Mouse (Mus musculus) liver, embryonic 16.5 days (tissue): ENCODE data around the gene Samd13. TPM values are rescaled to one million over a fixed set of nuclear protein-coding genes. Genes with fewer than 3 reads are reported as not detected.

ENCODE experiments used
- ATAC-seq: fragments of 200-750 bp; cut with Nextera tagmentation; 2 replicates; pipeline ENCODE4 v1.8.0; 2017; ENCODE audit warnings: low read depth, mild to moderate bottlenecking, moderate number of reproducible peaks, moderate library complexity
- H3K27ac ChIP-seq: fragments of 300-500 bp; sonication (generic); 2 replicates; pipeline ENCODE4 v1.5.1; 2014; ENCODE audit warnings: mild to moderate bottlenecking, low read length
- H3K27me3 ChIP-seq: fragments of 300-500 bp; sonication (generic); 2 replicates; pipeline ENCODE4 v1.6.1; 2014; ENCODE audit warnings: low read depth, low read length, mixed read lengths; ENCODE audit not compliant: control insufficient read depth, insufficient read depth
- H3K36me3 ChIP-seq: fragments of 300-500 bp; sonication (generic); 2 replicates; pipeline ENCODE4 v1.6.1; 2014; ENCODE audit warnings: mild to moderate bottlenecking; ENCODE audit not compliant: control insufficient read depth, insufficient read depth
- H3K4me1 ChIP-seq: fragments of 300-500 bp; sonication (generic); 2 replicates; pipeline ENCODE4 v1.6.1; 2014; ENCODE audit warnings: low read depth, low read length, mixed read lengths; ENCODE audit not compliant: control insufficient read depth
- H3K4me2 ChIP-seq: fragments of 300-500 bp; sonication (generic); 2 replicates; pipeline ENCODE4 v1.6.1; 2014; ENCODE audit warnings: low read depth, low read length, mixed read lengths
- H3K4me3 ChIP-seq: fragments of 300-500 bp; sonication (generic); 2 replicates; pipeline ENCODE4 v1.5.1; 2014; ENCODE audit warnings: low read depth, mild to moderate bottlenecking, low read length
- H3K9ac ChIP-seq: fragments of 300-500 bp; sonication (generic); 2 replicates; pipeline ENCODE4 v1.6.1; 2014; ENCODE audit warnings: low read depth, low read length
- H3K9me3 ChIP-seq: fragments of 300-500 bp; sonication (generic); replicated peaks from 2 replicates; pipeline ENCODE4 v1.6.1; 2016; ENCODE audit warnings: low read length; ENCODE audit not compliant: control insufficient read depth
- WGBS: fragments of 180-500 bp; shearing (Covaris S2); extraction: QIAGEN DNeasy Blood & Tissue Kit; methylation state at CpG from one replicate; pipeline ENCODE4 v1.1.7; 2014; ENCODE audit not compliant: insufficient replicate concordance; 5-methylcytosine and 5-hydroxymethylcytosine counted together
- polyA plus RNA-seq: library from polyadenylated mRNA; unstranded; fragments of >200 nt; fragmentation: Nextera tagmentation; extraction: Ambion mirVana; gene quantifications from 2 replicates; pipeline ENCODE4 v1.2.1, GENCODE M21; 2015

Samd13 gene
- polyA plus RNA-seq, 1 experiment from 2014 or later: 0.25 TPM

DNA sequence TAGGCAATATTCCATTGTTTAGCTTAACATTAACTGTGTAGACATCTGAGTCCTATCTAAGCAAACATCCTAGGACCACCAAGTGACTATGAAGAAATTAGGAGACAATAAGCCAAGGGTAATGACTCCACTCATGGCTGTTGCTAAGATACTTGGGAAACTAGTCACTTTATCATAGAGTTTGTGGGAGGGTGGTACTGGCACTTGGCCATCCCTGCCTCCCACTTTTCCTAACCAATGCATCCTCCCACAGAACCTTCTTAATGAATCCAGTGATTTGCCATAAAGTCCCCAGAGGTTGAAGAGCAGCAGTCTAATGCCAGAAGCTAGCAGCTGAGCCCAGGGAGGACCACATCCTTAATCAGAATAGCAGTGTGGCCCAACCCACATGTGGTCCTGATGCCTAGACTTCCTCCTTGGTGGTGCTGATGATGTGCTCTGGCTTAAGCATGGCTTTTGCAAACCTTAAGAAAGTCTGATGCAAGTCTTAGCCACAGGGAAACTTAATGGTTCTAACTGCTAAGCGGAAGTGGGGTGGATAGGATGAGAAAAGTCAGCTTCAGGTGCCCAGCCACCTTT lies 27.2 kb downstream of the Samd13 start:
- Histone ChIP-seq H3K4me2 (no peak overlapping the region), H3K9ac (no peak overlapping the region), H3K27me3 (no peaks in the 10 kb centered on the region), H3K9me3 (no peaks in the 10 kb centered on the region), H3K4me3 (no peak overlapping the region), H3K27ac (no peak overlapping the region), H3K36me3 (no peaks in the 10 kb centered on the region), H3K4me1 (peaks cover 23% of the 10 kb centered on the region)
- ATAC-seq: no peak
- 70% methylated on average over 1 of the region's 1 CpGs for WGBS

DNA sequence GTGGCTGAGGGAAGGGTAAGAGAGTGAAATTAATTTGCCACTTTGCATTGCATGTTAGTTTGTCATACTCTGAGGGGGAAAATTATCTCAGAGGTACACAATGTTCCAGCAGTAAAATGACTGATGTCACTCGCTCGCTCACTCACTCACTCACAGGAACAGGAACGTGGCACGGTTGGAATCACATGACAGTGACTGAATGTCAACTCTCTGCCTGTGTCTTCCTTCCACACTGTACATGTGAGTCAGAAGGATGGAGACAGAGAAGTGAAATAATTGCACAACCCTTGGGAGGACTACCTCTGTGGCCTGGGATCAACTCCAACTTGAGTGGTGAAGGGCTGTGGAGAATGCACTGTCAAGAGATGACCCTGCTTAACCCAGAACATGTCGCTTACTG lies 28.0 kb downstream of the Samd13 start:
- no peak overlapping the region for H3K4me3 ChIP-seq
- no peak overlapping the region for H3K27ac ChIP-seq
- no peaks in the 10 kb centered on the region for H3K9me3 ChIP-seq
- ATAC-seq: no peak
- H3K4me1 ChIP-seq: peaks cover 27% of the 10 kb centered on the region
- H3K4me2 ChIP-seq: no peak overlapping the region
- H3K36me3 ChIP-seq: no peaks in the 10 kb centered on the region
- H3K27me3 ChIP-seq: no peaks in the 10 kb centered on the region
- WGBS: 63% methylated on average over 5 of the region's 5 CpGs
- H3K9ac ChIP-seq: no peak overlapping the region

DNA sequence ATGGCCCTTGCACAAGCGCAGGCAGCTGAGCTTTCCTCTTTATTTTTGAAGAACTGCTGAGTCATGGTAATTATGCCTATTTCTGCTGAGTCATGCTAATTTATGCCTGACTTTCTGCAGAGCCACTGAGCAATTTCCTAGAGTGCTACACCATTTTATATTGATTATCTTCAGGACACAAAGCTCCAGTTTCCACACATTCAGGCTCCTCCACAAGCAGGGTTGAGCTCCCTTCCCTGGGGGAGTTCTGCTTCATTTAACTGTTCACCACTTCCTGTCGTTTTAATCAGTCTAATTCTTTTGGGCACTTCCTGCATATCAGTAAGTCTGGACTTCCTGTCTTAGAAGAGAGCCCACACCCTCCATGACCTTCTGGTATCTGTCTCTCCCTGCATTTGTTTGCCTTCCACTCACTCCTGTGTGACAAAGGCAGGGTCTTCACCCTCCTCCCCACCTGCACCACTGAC lies 30.2 kb downstream of the Samd13 start:
- no peaks in the 10 kb centered on the region for H3K27me3 ChIP-seq
- 21% methylated on average over 2 of the region's 2 CpGs for WGBS
- no peaks in the 10 kb centered on the region for H3K9me3 ChIP-seq
- peak overlapping the region; percentile 58 for H3K4me2 ChIP-seq
- no peak overlapping the region for H3K9ac ChIP-seq
- H3K36me3 ChIP-seq: no peaks in the 10 kb centered on the region
- H3K4me3 ChIP-seq: no peak overlapping the region
- peaks cover 27% of the 10 kb centered on the region for H3K4me1 ChIP-seq
- H3K27ac ChIP-seq: peak overlapping the region; percentile 91
- peak; percentile 73 for ATAC-seq

DNA sequence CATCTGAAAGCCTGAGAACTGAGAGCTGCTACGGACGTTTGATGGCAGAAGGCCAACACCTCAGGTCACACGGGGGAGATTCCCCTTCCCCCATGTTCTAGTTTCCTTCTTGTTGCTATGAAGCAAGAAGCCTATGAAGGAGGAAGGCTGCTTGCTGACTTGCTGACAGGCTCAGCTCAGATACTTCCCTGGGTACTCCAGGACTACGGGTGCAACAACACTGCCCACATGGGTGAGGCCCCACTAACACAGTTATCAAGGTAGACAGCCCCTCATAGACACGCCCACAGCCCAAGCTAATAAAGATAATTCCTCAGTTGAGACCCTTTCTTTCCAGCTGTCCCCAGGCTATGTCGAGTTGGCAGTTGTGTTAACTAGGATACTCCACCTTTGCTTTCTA lies 31.7 kb downstream of the Samd13 start:
- Histone ChIP-seq H3K27me3 (no peaks in the 10 kb centered on the region), H3K36me3 (no peaks in the 10 kb centered on the region), H3K4me2 (peak overlapping the region; percentile 57), H3K27ac (peak overlapping the region; percentile 77), H3K9ac (peak overlapping the region; percentile 54; the same call in 1 of the 2 replicates), H3K4me3 (peak overlapping the region; percentile 6), H3K4me1 (peaks cover 27% of the 10 kb centered on the region), H3K9me3 (no peaks in the 10 kb centered on the region)
- 20% methylated on average over 6 of the region's 6 CpGs for WGBS
- peak; percentile 89 for ATAC-seq

DNA sequence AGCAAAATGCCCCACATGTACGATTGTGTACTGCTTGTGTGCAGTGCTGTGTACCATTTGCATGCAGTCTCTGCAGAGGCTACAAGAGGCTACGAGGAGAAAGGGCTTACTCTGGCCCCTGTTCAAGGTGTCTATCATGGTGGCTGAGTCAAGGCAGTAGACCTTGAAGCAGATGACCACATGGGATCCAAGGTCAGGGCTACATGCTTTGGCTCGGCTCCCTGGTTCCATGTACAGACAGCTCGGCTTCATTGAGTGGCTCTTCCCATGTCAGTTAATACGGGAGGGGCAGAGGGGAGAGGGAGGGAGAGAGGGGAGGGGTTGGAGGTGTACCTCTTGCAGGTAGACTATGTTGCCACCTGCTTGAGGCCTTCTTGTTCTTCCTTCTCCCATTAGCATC lies 33.0 kb downstream of the Samd13 start:
- H3K27me3 ChIP-seq: no peaks in the 10 kb centered on the region
- no peak for ATAC-seq
- no peaks in the 10 kb centered on the region for H3K9me3 ChIP-seq
- H3K36me3 ChIP-seq: no peaks in the 10 kb centered on the region
- no peak overlapping the region for H3K4me3 ChIP-seq
- no peak overlapping the region for H3K4me2 ChIP-seq
- H3K9ac ChIP-seq: no peak overlapping the region
- 81% methylated on average over 5 of the region's 5 CpGs for WGBS
- H3K27ac ChIP-seq: no peak overlapping the region
- peaks cover 27% of the 10 kb centered on the region for H3K4me1 ChIP-seq

DNA sequence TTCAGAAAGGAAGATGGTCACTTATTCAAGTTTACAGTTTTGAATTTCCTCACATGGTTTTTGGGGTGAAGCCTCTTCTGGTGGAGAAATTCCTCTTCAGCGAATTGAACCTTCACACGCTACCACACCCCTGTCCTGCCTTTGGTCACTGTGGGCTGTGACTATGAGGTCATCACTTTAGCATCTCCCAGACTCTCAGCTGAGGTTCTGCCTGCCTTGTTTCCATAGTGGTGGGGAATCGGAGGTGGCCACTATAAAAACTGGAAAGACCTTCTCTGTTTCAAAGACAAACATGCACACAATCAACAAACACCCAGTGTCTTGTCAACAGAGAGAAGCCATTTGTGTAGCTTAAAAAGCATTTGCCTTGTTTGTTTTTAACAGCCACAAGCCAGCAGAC lies 34.2 kb downstream of the Samd13 start, which contains the start of gene 4930503B20Rik:
4930503B20Rik (minus strand) TSS at position 101 of the 400 bp plus-strand sequence.
- H3K9me3 ChIP-seq: no peaks in the 10 kb centered on the region
- no peak within 1 kb of the TSS for H3K4me3 ChIP-seq
- peaks cover 27% of the 10 kb centered on the region for H3K4me1 ChIP-seq
- no peaks in the 10 kb centered on the region for H3K27me3 ChIP-seq
- H3K9ac ChIP-seq: no peak within 1 kb of the TSS
- no peaks in the 10 kb centered on the region for H3K36me3 ChIP-seq
- no peak for ATAC-seq
- H3K4me2 ChIP-seq: no peak within 1 kb of the TSS
- H3K27ac ChIP-seq: no peak within 1 kb of the TSS
- 73% methylated on average over 3 of the region's 3 CpGs for WGBS

DNA sequence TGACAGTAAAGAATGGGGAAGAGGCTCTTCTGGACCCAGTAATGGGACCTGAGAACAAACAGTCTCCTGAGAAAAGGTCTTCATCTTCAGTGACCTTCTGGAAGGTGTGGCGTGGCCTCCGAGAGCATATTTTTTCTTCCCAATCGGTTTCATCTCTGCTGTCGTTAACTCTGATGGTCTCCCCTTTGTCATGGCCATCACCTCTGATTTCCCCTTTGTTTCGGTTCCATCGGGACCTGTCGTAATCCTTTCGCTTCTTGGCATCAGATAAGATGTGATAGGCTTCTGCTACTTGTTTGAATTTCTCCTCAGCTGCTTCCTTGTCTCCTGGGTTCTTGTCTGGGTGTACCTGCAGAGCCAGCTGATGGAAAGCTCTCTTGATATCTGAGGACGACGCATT lies 34.7 kb downstream of the Samd13 start:
- Histone ChIP-seq H3K36me3 (no peaks in the 10 kb centered on the region), H3K4me3 (no peak overlapping the region), H3K4me2 (no peak overlapping the region), H3K27me3 (no peaks in the 10 kb centered on the region), H3K27ac (no peak overlapping the region), H3K9ac (no peak overlapping the region), H3K4me1 (peaks cover 25% of the 10 kb centered on the region), H3K9me3 (no peaks in the 10 kb centered on the region)
- WGBS: 81% methylated on average over 10 of the region's 10 CpGs
- no peak for ATAC-seq

DNA sequence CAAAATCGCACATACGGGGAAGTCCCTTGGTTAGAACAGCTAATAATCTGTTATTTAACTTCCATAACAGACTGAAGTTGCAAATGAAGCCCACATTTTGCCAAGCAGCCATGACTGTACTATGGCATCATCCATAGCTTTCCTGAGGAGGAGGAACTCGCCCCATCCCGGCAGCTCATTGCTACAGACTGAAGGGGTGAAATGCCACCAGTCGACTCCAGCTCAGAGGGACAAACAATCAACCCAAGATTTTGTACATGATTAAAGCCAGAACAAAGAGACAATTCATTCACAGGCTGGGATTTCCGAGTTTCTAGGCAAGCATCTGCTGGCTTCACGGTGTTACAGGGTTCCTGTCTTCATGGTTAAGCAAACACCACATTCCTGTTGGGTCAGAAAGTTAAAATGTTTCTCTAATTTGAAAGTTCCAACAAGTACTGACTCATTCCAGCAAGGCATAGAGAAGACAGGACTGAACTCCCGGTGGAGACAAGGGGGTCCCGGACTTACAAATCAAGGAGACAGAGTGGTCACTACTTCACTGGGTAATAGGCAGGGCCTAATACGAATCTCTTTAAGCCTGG lies 36.0 kb downstream of the Samd13 start:
- ATAC-seq: no peak
- no peaks in the 10 kb centered on the region for H3K27me3 ChIP-seq
- 67% methylated on average over 10 of the region's 10 CpGs for WGBS
- H3K36me3 ChIP-seq: no peaks in the 10 kb centered on the region
- no peak overlapping the region for H3K4me2 ChIP-seq
- H3K4me1 ChIP-seq: peaks cover 14% of the 10 kb centered on the region
- H3K9me3 ChIP-seq: no peaks in the 10 kb centered on the region
- H3K4me3 ChIP-seq: no peak overlapping the region
- no peak overlapping the region for H3K9ac ChIP-seq
- H3K27ac ChIP-seq: no peak overlapping the region

DNA sequence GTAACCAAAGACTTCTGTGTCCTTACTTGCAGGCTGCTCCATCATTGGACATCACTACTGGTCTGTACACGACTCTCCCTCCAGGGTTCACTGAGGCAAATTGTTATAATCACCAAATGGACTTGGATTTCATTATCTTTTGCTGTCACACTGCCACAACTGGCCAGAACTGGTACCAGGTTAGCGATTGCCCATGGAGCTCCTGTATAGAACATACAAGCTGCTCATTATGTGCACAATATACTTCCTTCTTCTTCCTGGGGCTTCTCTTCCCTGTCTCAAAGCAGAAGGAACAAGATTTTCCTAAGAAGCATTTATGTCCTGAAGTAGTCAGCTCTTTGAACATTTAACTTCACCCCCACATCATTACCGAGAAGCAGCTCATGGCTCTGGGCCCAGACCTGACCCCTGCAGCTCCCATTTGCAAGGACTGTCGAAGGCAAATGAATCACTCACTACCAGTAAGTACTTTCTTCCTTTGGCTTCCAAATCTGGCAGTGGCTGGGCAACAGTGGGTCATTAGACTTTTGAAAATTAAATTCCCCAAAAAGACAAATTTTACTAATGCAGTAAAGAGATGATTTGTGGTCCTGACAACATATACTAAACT lies 43.5 kb downstream of the Samd13 start:
- no peak for ATAC-seq
- Histone ChIP-seq H3K9me3 (no peaks in the 10 kb centered on the region), H3K9ac (no peak overlapping the region), H3K27me3 (no peaks in the 10 kb centered on the region), H3K4me2 (no peak overlapping the region), H3K27ac (no peak overlapping the region), H3K36me3 (no peaks in the 10 kb centered on the region), H3K4me1 (no peaks in the 10 kb centered on the region), H3K4me3 (no peak overlapping the region)
- 35% methylated on average over 4 of the region's 4 CpGs for WGBS
